Mouse (Mus musculus): ENCODE measurements around the gene Mdc1. TPM values are rescaled to one million over a fixed set of nuclear protein-coding genes. Genes with fewer than 3 reads are reported as not detected.
A peak's percentile ranks its signal among the peaks of the same experiment; 100 is the strongest.

Gene Mdc1
- polyA plus RNA-seq, 1 experiment from 2014 or later: 27.2 TPM

GRCm38 (mm10) chr17:35897644-35898573, 56.6 kb downstream of the Mdc1 start:
- peak overlapping the region; percentile 72 for H3K4me3 ChIP-seq (ENCODE audit: low read depth, low read length)
- peaks cover 4% of the 10 kb centered on the region for H3K36me3 ChIP-seq (ENCODE audit: control insufficient read depth, insufficient read depth, low read length)
- ATAC-seq (replicated peaks; ENCODE audit: low FRiP score): peak; percentile 51
- H3K27me3 ChIP-seq (ENCODE audit: control insufficient read depth, insufficient read depth, low read length): no peaks in the 10 kb centered on the region
- peak overlapping the region; percentile 99; the same call in 1 of the 2 replicates for H3K4me2 ChIP-seq (ENCODE audit: low read depth, low read length, severe bottlenecking)
- WGBS: 43% methylated on average over 23 of the region's 23 CpGs
- H3K9ac ChIP-seq (ENCODE audit: low read length): peak overlapping the region; percentile 30; the same call in 1 of the 2 replicates
- H3K9me3 ChIP-seq (ENCODE audit: control insufficient read depth, low read length): no peaks in the 10 kb centered on the region
- no peak overlapping the region; the same call in 1 of the 2 replicates for H3K27ac ChIP-seq (ENCODE audit: low read depth, low read length)
- peaks cover 3% of the 10 kb centered on the region for H3K4me1 ChIP-seq (replicated peaks; ENCODE audit: control insufficient read depth, insufficient read depth, low read length)
- peak; percentile 63 for DNase-seq (ENCODE audit: low spot score)

GRCm38 (mm10) chr17:35900636-35901035, 59.3 kb downstream of the Mdc1 start:
- H3K4me1 ChIP-seq (replicated peaks; ENCODE audit: control insufficient read depth, insufficient read depth, low read length): peaks cover 3% of the 10 kb centered on the region
- no peak overlapping the region for H3K9ac ChIP-seq (ENCODE audit: low read length)
- no peak for DNase-seq (ENCODE audit: low spot score)
- H3K36me3 ChIP-seq (ENCODE audit: control insufficient read depth, insufficient read depth, low read length): peaks cover 5% of the 10 kb centered on the region; the same call in 1 of the 2 replicates
- H3K27me3 ChIP-seq (ENCODE audit: control insufficient read depth, insufficient read depth, low read length): no peaks in the 10 kb centered on the region
- H3K4me2 ChIP-seq (ENCODE audit: low read depth, low read length, severe bottlenecking): no peak overlapping the region
- no peak overlapping the region for H3K27ac ChIP-seq (ENCODE audit: low read depth, low read length)
- ATAC-seq (replicated peaks; ENCODE audit: low FRiP score): no peak
- no peaks in the 10 kb centered on the region for H3K9me3 ChIP-seq (ENCODE audit: control insufficient read depth, low read length)
- 82% methylated on average over 3 of the region's 3 CpGs for WGBS
- no peak overlapping the region for H3K4me3 ChIP-seq (ENCODE audit: low read depth, low read length)

- H3K4me1 ChIP-seq (replicated peaks; ENCODE audit: control insufficient read depth, insufficient read depth, low read length): no peaks in the 10 kb centered on the region
- 92% methylated on average over 9 of the region's 9 CpGs for WGBS
- DNase-seq (ENCODE audit: low spot score) (no peak), ATAC-seq (replicated peaks; ENCODE audit: low FRiP score) (no peak)
- H3K4me2 ChIP-seq (ENCODE audit: low read depth, low read length, severe bottlenecking): no peak overlapping the region
- H3K27ac ChIP-seq (ENCODE audit: low read depth, low read length): no peak overlapping the region
- H3K36me3 ChIP-seq (ENCODE audit: control insufficient read depth, insufficient read depth, low read length): peaks cover 5% of the 10 kb centered on the region; the same call in 1 of the 2 replicates
- no peaks in the 10 kb centered on the region for H3K27me3 ChIP-seq (ENCODE audit: control insufficient read depth, insufficient read depth, low read length)
- no peaks in the 10 kb centered on the region for H3K9me3 ChIP-seq (ENCODE audit: control insufficient read depth, low read length)
- no peak overlapping the region for H3K4me3 ChIP-seq (ENCODE audit: low read depth, low read length)
- H3K9ac ChIP-seq (ENCODE audit: low read length): no peak overlapping the region
Observed at GRCm38 (mm10) chr17:35903343-35903991, 62.2 kb downstream of the Mdc1 start.

GRCm38 (mm10) chr17:35903992-35904355, 62.7 kb downstream of the Mdc1 start:
- no peak overlapping the region for H3K9ac ChIP-seq (ENCODE audit: low read length)
- no peaks in the 10 kb centered on the region for H3K27me3 ChIP-seq (ENCODE audit: control insufficient read depth, insufficient read depth, low read length)
- ATAC-seq (replicated peaks; ENCODE audit: low FRiP score) (no peak), DNase-seq (ENCODE audit: low spot score) (no peak)
- 88% methylated on average over 4 of the region's 4 CpGs for WGBS
- H3K36me3 ChIP-seq (ENCODE audit: control insufficient read depth, insufficient read depth, low read length): peaks cover 5% of the 10 kb centered on the region; the same call in 1 of the 2 replicates
- H3K27ac ChIP-seq (ENCODE audit: low read depth, low read length): no peak overlapping the region
- H3K9me3 ChIP-seq (ENCODE audit: control insufficient read depth, low read length): no peaks in the 10 kb centered on the region
- H3K4me3 ChIP-seq (ENCODE audit: low read depth, low read length): no peak overlapping the region
- H3K4me1 ChIP-seq (replicated peaks; ENCODE audit: control insufficient read depth, insufficient read depth, low read length): peaks cover 3% of the 10 kb centered on the region; the same call in 1 of the 2 replicates
- no peak overlapping the region for H3K4me2 ChIP-seq (ENCODE audit: low read depth, low read length, severe bottlenecking)

GRCm38 (mm10) chr17:35905587-35905986, 64.3 kb downstream of the Mdc1 start:
- Histone ChIP-seq H3K4me1 (replicated peaks; ENCODE audit: control insufficient read depth, insufficient read depth, low read length) (peaks cover 5% of the 10 kb centered on the region; the same call in 1 of the 2 replicates), H3K4me2 (ENCODE audit: low read depth, low read length, severe bottlenecking) (no peak overlapping the region), H3K9ac (ENCODE audit: low read length) (no peak overlapping the region), H3K27me3 (ENCODE audit: control insufficient read depth, insufficient read depth, low read length) (no peaks in the 10 kb centered on the region), H3K36me3 (ENCODE audit: control insufficient read depth, insufficient read depth, low read length) (peaks cover 5% of the 10 kb centered on the region; the same call in 1 of the 2 replicates), H3K4me3 (ENCODE audit: low read depth, low read length) (no peak overlapping the region), H3K9me3 (ENCODE audit: control insufficient read depth, low read length) (no peaks in the 10 kb centered on the region), H3K27ac (ENCODE audit: low read depth, low read length) (no peak overlapping the region)
- DNase-seq (ENCODE audit: low spot score): no peak
- WGBS: 95% methylated on average over 1 of the region's 1 CpGs
- ATAC-seq (replicated peaks; ENCODE audit: low FRiP score): no peak

- 80% methylated on average over 2 of the region's 2 CpGs for WGBS
- no peak overlapping the region for H3K4me3 ChIP-seq (ENCODE audit: low read depth, low read length)
- H3K4me2 ChIP-seq (ENCODE audit: low read depth, low read length, severe bottlenecking): no peak overlapping the region
- ATAC-seq (replicated peaks; ENCODE audit: low FRiP score): no peak
- H3K9me3 ChIP-seq (ENCODE audit: control insufficient read depth, low read length): no peaks in the 10 kb centered on the region
- H3K36me3 ChIP-seq (ENCODE audit: control insufficient read depth, insufficient read depth, low read length): peaks cover 6% of the 10 kb centered on the region; the same call in 1 of the 2 replicates
- DNase-seq (ENCODE audit: low spot score): no peak
- H3K27me3 ChIP-seq (ENCODE audit: control insufficient read depth, insufficient read depth, low read length): no peaks in the 10 kb centered on the region
- no peak overlapping the region for H3K27ac ChIP-seq (ENCODE audit: low read depth, low read length)
- H3K9ac ChIP-seq (ENCODE audit: low read length): no peak overlapping the region
- H3K4me1 ChIP-seq (replicated peaks; ENCODE audit: control insufficient read depth, insufficient read depth, low read length): peaks cover 5% of the 10 kb centered on the region; the same call in 1 of the 2 replicates
Observed at GRCm38 (mm10) chr17:35907609-35908008, 66.3 kb downstream of the Mdc1 start.

Small RNA genes lying within 50 kb of the gene (microRNA-seq; reads per million reads assigned to microRNA genes)
- gene Gm28033 (ENCODE audit: insufficient number of aligned reads): not detected

Other genes starting within 250 kb of the Mdc1 start
- not detected in 2 replicates for gene Sfta2, start 240.0 kb upstream of the Mdc1 start, polyA plus RNA-seq (2014; fragmentation: Nextera tagmentation; extraction: Ambion mirVana)
- gene Gm9573, start 214.9 kb upstream of the Mdc1 start, polyA plus RNA-seq (2014; fragmentation: Nextera tagmentation; extraction: Ambion mirVana): not detected in 2 replicates
- 0.07 and 0.13 TPM in 2 replicates for gene Mucl3, start 197.8 kb upstream of the Mdc1 start, polyA plus RNA-seq (2014; fragmentation: Nextera tagmentation; extraction: Ambion mirVana)
- gene Vars2, start 173.9 kb upstream of the Mdc1 start, polyA plus RNA-seq (2014; fragmentation: Nextera tagmentation; extraction: Ambion mirVana): 16.2 and 19.5 TPM in 2 replicates
- 41.2 and 47.4 TPM in 2 replicates for gene Gtf2h4, start 167.8 kb upstream of the Mdc1 start, polyA plus RNA-seq (2014; fragmentation: Nextera tagmentation; extraction: Ambion mirVana)
- 130 and 144 TPM in 2 replicates for gene Ddr1, start 136.9 kb upstream of the Mdc1 start, polyA plus RNA-seq (2014; fragmentation: Nextera tagmentation; extraction: Ambion mirVana)
- 2.4 and 3.5 TPM in 2 replicates for gene Ier3, start 19.8 kb upstream of the Mdc1 start, polyA plus RNA-seq (2014; fragmentation: Nextera tagmentation; extraction: Ambion mirVana)
- 48.5 and 49.5 TPM in 2 replicates for gene Flot1, start 18.3 kb upstream of the Mdc1 start, polyA plus RNA-seq (2014; fragmentation: Nextera tagmentation; extraction: Ambion mirVana)
- gene Tubb5, start 3.2 kb upstream of the Mdc1 start, polyA plus RNA-seq (2014; fragmentation: Nextera tagmentation; extraction: Ambion mirVana): 1,583 and 1,671 TPM in 2 replicates
- gene Nrm, start 19.8 kb downstream of the Mdc1 start, polyA plus RNA-seq (2014; fragmentation: Nextera tagmentation; extraction: Ambion mirVana): 65.7 and 68.8 TPM in 2 replicates
- 25.1 and 28.1 TPM in 2 replicates for gene Ppp1r18, start 24.1 kb downstream of the Mdc1 start, polyA plus RNA-seq (2014; fragmentation: Nextera tagmentation; extraction: Ambion mirVana)
- 50.3 and 52.9 TPM in 2 replicates for gene Dhx16, start 38.3 kb downstream of the Mdc1 start, polyA plus RNA-seq (2014; fragmentation: Nextera tagmentation; extraction: Ambion mirVana)
- 26.9 and 29.9 TPM in 2 replicates for gene 2310061I04Rik, start 55.9 kb downstream of the Mdc1 start, polyA plus RNA-seq (2014; fragmentation: Nextera tagmentation; extraction: Ambion mirVana)
- 213 and 224 TPM in 2 replicates for gene Atat1, start 68.6 kb downstream of the Mdc1 start, polyA plus RNA-seq (2014; fragmentation: Nextera tagmentation; extraction: Ambion mirVana)
- 66.1 and 66.8 TPM in 2 replicates for gene Mrps18b, start 74.9 kb downstream of the Mdc1 start, polyA plus RNA-seq (2014; fragmentation: Nextera tagmentation; extraction: Ambion mirVana)
- 52.6 and 59.3 TPM in 2 replicates for gene Ppp1r10, start 74.9 kb downstream of the Mdc1 start, polyA plus RNA-seq (2014; fragmentation: Nextera tagmentation; extraction: Ambion mirVana)
- gene Abcf1, start 128.2 kb downstream of the Mdc1 start, polyA plus RNA-seq (2014; fragmentation: Nextera tagmentation; extraction: Ambion mirVana): 108 and 122 TPM in 2 replicates
- gene Gnl1, start 138.3 kb downstream of the Mdc1 start, polyA plus RNA-seq (2014; fragmentation: Nextera tagmentation; extraction: Ambion mirVana): 46.0 and 48.4 TPM in 2 replicates
- gene Prr3, start 138.7 kb downstream of the Mdc1 start, polyA plus RNA-seq (2014; fragmentation: Nextera tagmentation; extraction: Ambion mirVana): 50.8 and 54.4 TPM in 2 replicates
- 3.5 and 4.3 TPM in 2 replicates for gene H2-T24, start 179.0 kb downstream of the Mdc1 start, polyA plus RNA-seq (2014; fragmentation: Nextera tagmentation; extraction: Ambion mirVana)
- 3.1 and 3.4 TPM in 2 replicates for gene H2-T23, start 191.3 kb downstream of the Mdc1 start, polyA plus RNA-seq (2014; fragmentation: Nextera tagmentation; extraction: Ambion mirVana)
- 7.6 and 8.3 TPM in 2 replicates for gene H2-T22, start 201.2 kb downstream of the Mdc1 start, polyA plus RNA-seq (2014; fragmentation: Nextera tagmentation; extraction: Ambion mirVana)
- not detected in 2 replicates for gene Gm6034, start 201.4 kb downstream of the Mdc1 start, polyA plus RNA-seq (2014; fragmentation: Nextera tagmentation; extraction: Ambion mirVana)
- not detected in 2 replicates for gene Gm11127, start 216.9 kb downstream of the Mdc1 start, polyA plus RNA-seq (2014; fragmentation: Nextera tagmentation; extraction: Ambion mirVana)

Measured in forebrain, embryonic 11.5 days (tissue).